Mouse (Mus musculus): Measurements from ENCODE around the gene Kcns1. TPM values are rescaled to one million over a fixed set of nuclear protein-coding genes. Genes with fewer than 3 reads are reported as not detected.

Kcns1 gene
- polyA plus RNA-seq, 1 experiment from 2014 or later: 1.3 TPM

- no peak overlapping the region for H3K9ac ChIP-seq (replicated peaks)
Observed at GRCm38 (mm10) chr2:164123169-164123766, 47.6 kb downstream of the Kcns1 start.

DNA sequence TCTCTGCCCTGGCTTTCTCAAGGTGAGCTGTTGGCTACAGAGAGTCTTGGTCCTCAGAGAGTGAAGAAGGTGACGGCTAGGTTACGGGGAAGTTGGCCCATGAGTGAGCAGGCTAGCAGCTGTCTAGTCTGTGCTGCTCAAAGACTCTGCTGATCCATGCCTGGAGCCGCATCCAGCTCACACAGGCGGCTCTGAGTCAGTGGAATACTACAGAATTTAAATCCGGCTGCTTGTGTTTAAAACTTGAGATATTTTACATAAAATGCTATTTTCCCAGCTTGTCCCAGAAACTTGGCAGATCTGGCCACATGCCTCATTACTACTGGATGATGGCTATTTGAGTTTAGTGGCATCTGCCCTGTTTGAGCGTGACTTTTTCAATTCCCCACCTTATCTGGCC, 51.4 kb downstream of the Kcns1 start:
- Histone ChIP-seq H3K9me3 (no peaks in the 10 kb centered on the region), H3K4me3 (replicated peaks) (no peak overlapping the region), H3K4me2 (no peak overlapping the region), H3K4me1 (replicated peaks) (peaks cover 19% of the 10 kb centered on the region), H3K27me3 (no peaks in the 10 kb centered on the region), H3K27ac (no peak overlapping the region), H3K9ac (replicated peaks) (no peak overlapping the region), H3K36me3 (peaks cover 42% of the 10 kb centered on the region)
- WGBS: 95% methylated on average over 6 of the region's 6 CpGs
- ATAC-seq (ENCODE audit: insufficient number of reproducible peaks, insufficient read depth, low FRiP score, low TSS enrichment, low read depth): no peak

More at GRCm38 (mm10) chr2:164123169-164123766, 47.6 kb downstream of the Kcns1 start:
- H3K9me3 ChIP-seq: no peaks in the 10 kb centered on the region
- H3K36me3 ChIP-seq: peaks cover 37% of the 10 kb centered on the region
- H3K27ac ChIP-seq: no peak overlapping the region
- H3K4me3 ChIP-seq (replicated peaks): no peak overlapping the region
- H3K4me2 ChIP-seq: no peak overlapping the region
- ATAC-seq (ENCODE audit: insufficient number of reproducible peaks, insufficient read depth, low FRiP score, low TSS enrichment, low read depth): no peak
- H3K4me1 ChIP-seq (replicated peaks): peaks cover 17% of the 10 kb centered on the region
- WGBS: 87% methylated on average over 5 of the region's 5 CpGs
- no peaks in the 10 kb centered on the region for H3K27me3 ChIP-seq

GRCm38 (mm10) chr2:164115531-164115930, 55.4 kb downstream of the Kcns1 start:
- H3K9ac ChIP-seq (replicated peaks): no peak overlapping the region
- H3K9me3 ChIP-seq: no peaks in the 10 kb centered on the region
- H3K4me3 ChIP-seq (replicated peaks): no peak overlapping the region
- peak; percentile 87 for ATAC-seq (ENCODE audit: insufficient number of reproducible peaks, insufficient read depth, low FRiP score, low TSS enrichment, low read depth)
- peaks cover 30% of the 10 kb centered on the region for H3K36me3 ChIP-seq
- no peaks in the 10 kb centered on the region for H3K27me3 ChIP-seq
- peaks cover 26% of the 10 kb centered on the region for H3K4me1 ChIP-seq (replicated peaks)
- H3K27ac ChIP-seq: peak overlapping the region; percentile 81
- no peak overlapping the region for H3K4me2 ChIP-seq
- 52% methylated on average over 10 of the region's 10 CpGs for WGBS

DNA sequence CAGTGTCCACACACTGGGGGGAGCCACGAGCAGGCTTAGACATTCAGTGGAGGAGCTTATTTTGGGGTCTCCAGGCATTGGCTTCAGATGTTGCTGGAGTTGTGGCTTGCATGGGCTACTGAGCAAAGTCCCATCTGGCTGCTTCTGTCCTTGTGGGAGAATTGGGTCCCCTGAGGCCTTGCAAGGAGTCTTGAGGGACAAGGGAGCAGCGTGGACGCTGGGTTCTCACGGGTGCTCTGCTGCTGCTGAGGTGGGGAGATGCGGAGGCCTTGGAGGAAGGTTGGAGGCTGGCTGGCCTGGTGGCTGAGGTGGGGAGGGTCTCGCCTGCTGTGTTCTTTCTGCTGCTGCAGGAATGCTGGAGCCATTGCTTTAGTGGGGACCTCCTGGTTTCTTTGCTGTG, 56.9 kb downstream of the Kcns1 start:
- H3K27ac ChIP-seq: peak overlapping the region; percentile 59; the same call in 1 of the 2 replicates
- 90% methylated on average over 6 of the region's 6 CpGs for WGBS
- H3K27me3 ChIP-seq: no peaks in the 10 kb centered on the region
- no peak overlapping the region for H3K9ac ChIP-seq (replicated peaks)
- peaks cover 15% of the 10 kb centered on the region for H3K36me3 ChIP-seq
- H3K4me3 ChIP-seq (replicated peaks): no peak overlapping the region
- no peaks in the 10 kb centered on the region for H3K9me3 ChIP-seq
- no peak overlapping the region for H3K4me2 ChIP-seq
- peaks cover 26% of the 10 kb centered on the region for H3K4me1 ChIP-seq (replicated peaks)
- ATAC-seq (ENCODE audit: insufficient number of reproducible peaks, insufficient read depth, low FRiP score, low TSS enrichment, low read depth): no peak

Other genes with a start within 250 kb of the Kcns1 start
- 315 and 333 TPM in 2 replicates for gene Ywhab, start 176.2 kb downstream of the Kcns1 start, polyA plus RNA-seq (2016; fragmentation: Nextera tagmentation; extraction: Ambion mirVana)
- gene Pabpc1l, start 145.7 kb downstream of the Kcns1 start, polyA plus RNA-seq (2016; fragmentation: Nextera tagmentation; extraction: Ambion mirVana): 3.1 and 3.7 TPM in 2 replicates
- gene Stk4, start 100.8 kb downstream of the Kcns1 start, polyA plus RNA-seq (2016; fragmentation: Nextera tagmentation; extraction: Ambion mirVana): 28.2 and 29.6 TPM in 2 replicates
- 53.6 and 53.7 TPM in 2 replicates for gene Tomm34, start 99.9 kb downstream of the Kcns1 start, polyA plus RNA-seq (2016; fragmentation: Nextera tagmentation; extraction: Ambion mirVana)
- gene Wfdc5, start 11.6 kb upstream of the Kcns1 start, polyA plus RNA-seq (2016; fragmentation: Nextera tagmentation; extraction: Ambion mirVana): not detected in 2 replicates
- gene Wfdc12, start 19.5 kb upstream of the Kcns1 start, polyA plus RNA-seq (2016; fragmentation: Nextera tagmentation; extraction: Ambion mirVana): not detected in 2 replicates
- not detected in 2 replicates for gene Wfdc15a, start 29.0 kb upstream of the Kcns1 start, polyA plus RNA-seq (2016; fragmentation: Nextera tagmentation; extraction: Ambion mirVana)
- gene Wfdc15b, start 50.5 kb upstream of the Kcns1 start, polyA plus RNA-seq (2016; fragmentation: Nextera tagmentation; extraction: Ambion mirVana): not detected in 2 replicates
- not detected in 2 replicates for gene Svs2, start 67.4 kb upstream of the Kcns1 start, polyA plus RNA-seq (2016; fragmentation: Nextera tagmentation; extraction: Ambion mirVana)
- gene Svs3b, start 85.5 kb upstream of the Kcns1 start, polyA plus RNA-seq (2016; fragmentation: Nextera tagmentation; extraction: Ambion mirVana): not detected in 2 replicates
- gene Svs4, start 107.3 kb upstream of the Kcns1 start, polyA plus RNA-seq (2016; fragmentation: Nextera tagmentation; extraction: Ambion mirVana): not detected in 2 replicates
- not detected in 2 replicates for gene Svs3a, start 118.2 kb upstream of the Kcns1 start, polyA plus RNA-seq (2016; fragmentation: Nextera tagmentation; extraction: Ambion mirVana)
- gene Svs6, start 145.6 kb upstream of the Kcns1 start, polyA plus RNA-seq (2016; fragmentation: Nextera tagmentation; extraction: Ambion mirVana): not detected in 2 replicates
- gene Svs5, start 161.6 kb upstream of the Kcns1 start, polyA plus RNA-seq (2016; fragmentation: Nextera tagmentation; extraction: Ambion mirVana): not detected in 2 replicates
- gene Slpi, start 218.0 kb upstream of the Kcns1 start, polyA plus RNA-seq (2016; fragmentation: Nextera tagmentation; extraction: Ambion mirVana): 1.2 and 2.5 TPM in 2 replicates
- 0.40 and 0.55 TPM in 2 replicates for gene Rbpjl, start 232.0 kb upstream of the Kcns1 start, polyA plus RNA-seq (2016; fragmentation: Nextera tagmentation; extraction: Ambion mirVana)
- gene Matn4, start 234.0 kb upstream of the Kcns1 start, polyA plus RNA-seq (2016; fragmentation: Nextera tagmentation; extraction: Ambion mirVana): 50.5 and 78.0 TPM in 2 replicates

All from limb, embryonic 12.5 days (tissue).